Mouse (Mus musculus): ENCODE data around the gene Chit1.

DNA sequence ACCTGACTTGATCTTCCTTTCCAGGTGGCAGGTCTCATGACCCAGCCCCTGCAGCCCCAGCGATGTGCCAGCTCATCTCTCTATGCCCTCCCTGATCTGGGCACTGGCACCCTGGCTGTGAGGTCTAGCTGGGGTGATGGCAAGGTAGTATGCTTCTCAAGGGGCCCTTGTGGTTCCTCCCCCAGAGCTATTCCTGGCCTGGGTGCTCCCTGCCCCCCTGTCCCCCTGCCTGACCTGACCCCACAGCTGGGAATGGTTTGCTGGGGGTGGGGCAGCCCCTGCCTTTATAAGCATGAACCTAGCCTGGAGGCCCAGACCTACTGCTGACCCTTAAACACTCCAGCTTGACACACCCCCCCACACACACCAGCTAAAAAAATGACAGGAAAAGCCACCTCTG is 82.1 kb downstream of the Chit1 start, which contains the start of gene Mybph:
- TF ChIP-seq CTCF (IDR thresholded peaks at IDR 0.05; ENCODE audit: insufficient read depth, low read length) (no peak), POLR2A (IDR thresholded peaks at IDR 0.05; ENCODE audit: borderline replicate concordance, extremely low read depth, low read depth, low read length) (no peak)

All from lung, adult 2 months (tissue).